Mouse (Mus musculus) testis, adult 2 months (tissue): ENCODE data around the gene Zfp318. TPM values are rescaled to one million over a fixed set of nuclear protein-coding genes. Genes with fewer than 3 reads are reported as not detected.
A peak's percentile ranks its signal among the peaks of the same experiment; 100 is the strongest.

Source experiments
- H3K27ac ChIP-seq: fragments of 200-500 bp; 2 replicates; pipeline ENCODE4 v1.5.1; 2012; ENCODE audit warnings: low read depth, low read length; ENCODE audit not compliant: control insufficient read depth, insufficient read depth
- H3K27me3 ChIP-seq: fragments of 200-500 bp; 2 replicates; pipeline ENCODE4 v1.6.1; 2012; ENCODE audit warnings: mild to moderate bottlenecking, low read length, moderate library complexity; ENCODE audit not compliant: control insufficient read depth, insufficient read depth
- H3K36me3 ChIP-seq: fragments of 200-500 bp; 2 replicates; pipeline ENCODE4 v1.6.1; 2012; ENCODE audit warnings: mild to moderate bottlenecking, low read length; ENCODE audit not compliant: control insufficient read depth, insufficient read depth
- H3K4me1 ChIP-seq: fragments of 200-500 bp; 2 replicates; pipeline ENCODE4 v1.6.1; 2012; ENCODE audit warnings: low read length; ENCODE audit not compliant: control insufficient read depth, insufficient read depth
- H3K4me3 ChIP-seq: fragments of 200-500 bp; 2 replicates; pipeline ENCODE4 v1.5.1; 2012; ENCODE audit warnings: low read depth, mild to moderate bottlenecking, low read length, moderate library complexity, mixed read lengths; ENCODE audit not compliant: control insufficient read depth
- CTCF ChIP-seq: fragments of 200-500 bp; IDR thresholded peaks from 2 replicates; pipeline ENCODE4 v1.5.1; 2012; ENCODE audit warnings: low read depth, mild to moderate bottlenecking, inconsistent platforms, low read length, moderate library complexity; ENCODE audit not compliant: control insufficient read depth, insufficient read depth, insufficient replicate concordance
- POLR2A ChIP-seq: fragments of 200-500 bp; IDR thresholded peaks from 2 replicates; pipeline ENCODE4 v1.6.1; 2012; ENCODE audit warnings: low read depth, mild to moderate bottlenecking, inconsistent platforms, low read length, moderate library complexity; ENCODE audit not compliant: control insufficient read depth
- polyA plus RNA-seq: library from polyadenylated mRNA; depleted of rRNA; stranded (reverse); fragments of >200 nt; gene quantifications from 2 replicates; pipeline ENCODE4 v1.2.3, GENCODE M21; 2012; rRNA removed

Zfp318 gene
- polyA plus RNA-seq, 1 experiment, result 73.7 TPM

DNA sequence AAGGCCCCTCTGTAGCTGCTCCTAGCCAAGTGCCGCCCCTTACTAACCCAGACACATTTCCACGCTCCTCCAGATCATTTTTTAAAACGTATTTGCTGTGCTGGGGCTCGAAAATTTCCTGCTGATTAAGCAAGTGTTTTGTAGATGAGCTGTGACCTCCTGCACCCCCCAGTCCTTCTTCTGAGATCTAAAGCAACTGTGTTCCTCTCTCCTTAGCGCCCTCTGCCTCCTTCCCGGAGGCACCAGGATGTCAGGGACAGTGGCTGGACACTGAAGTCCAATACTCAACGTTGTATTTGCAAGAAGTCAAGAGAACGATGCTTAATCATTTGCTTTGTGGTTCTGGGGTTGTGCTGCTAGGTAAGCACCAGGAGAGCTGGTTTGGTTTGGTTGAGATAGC lies 77.8 kb downstream of the Zfp318 start:
- TF ChIP-seq CTCF (no peak), POLR2A (no peak)
- Histone ChIP-seq H3K27ac (no peak overlapping the region), H3K27me3 (no peaks in the 10 kb centered on the region), H3K4me3 (peak overlapping the region; percentile 60), H3K36me3 (no peaks in the 10 kb centered on the region; the same call in 1 of the 2 replicates), H3K4me1 (peaks cover 22% of the 10 kb centered on the region)

- no peak for TF ChIP-seq POLR2A
- no peak for TF ChIP-seq CTCF
- no peak overlapping the region for H3K27ac ChIP-seq
- peaks cover 20% of the 10 kb centered on the region for H3K4me1 ChIP-seq
- no peaks in the 10 kb centered on the region; the same call in none of the 2 replicates for H3K36me3 ChIP-seq
- H3K4me3 ChIP-seq, result no peak overlapping the region
- no peaks in the 10 kb centered on the region for H3K27me3 ChIP-seq
These were observed 78.7 kb downstream of the Zfp318 start for GRCm38 (mm10) chr17:46462226-46462625.

- Histone ChIP-seq H3K36me3 (no peaks in the 10 kb centered on the region; the same call in none of the 2 replicates), H3K27ac (no peak overlapping the region)
- TF ChIP-seq POLR2A (no peak), CTCF (no peak)
These were observed 84.3 kb downstream of the Zfp318 start for GRCm38 (mm10) chr17:46467830-46468229.

More at GRCm38 (mm10) chr17:46467830-46468229, 84.3 kb downstream of the Zfp318 start:
- no peaks in the 10 kb centered on the region for H3K27me3 ChIP-seq
- no peak overlapping the region for H3K4me3 ChIP-seq
- H3K4me1 ChIP-seq, result no peaks in the 10 kb centered on the region

Other genes starting within 250 kb of the Zfp318 start
- gene Rsph9, start 239.5 kb upstream of the Zfp318 start, polyA plus RNA-seq, result 240 and 252 TPM in 2 replicates
- 23.7 and 24.5 TPM in 2 replicates for gene Mad2l1bp, start 230.2 kb upstream of the Zfp318 start, polyA plus RNA-seq
- gene Gtpbp2, start 222.7 kb upstream of the Zfp318 start, polyA plus RNA-seq, result 149 and 155 TPM in 2 replicates
- 8.1 and 8.7 TPM in 2 replicates for gene Polh, start 181.1 kb upstream of the Zfp318 start, polyA plus RNA-seq
- 25.1 and 26.4 TPM in 2 replicates for gene Xpo5, start 180.9 kb upstream of the Zfp318 start, polyA plus RNA-seq
- gene Polr1c, start 135.7 kb upstream of the Zfp318 start, polyA plus RNA-seq, result 57.5 and 68.8 TPM in 2 replicates
- 67.9 and 75.4 TPM in 2 replicates for gene Yipf3, start 135.7 kb upstream of the Zfp318 start, polyA plus RNA-seq
- 106 and 120 TPM in 2 replicates for gene Lrrc73, start 130.2 kb upstream of the Zfp318 start, polyA plus RNA-seq
- 33.1 and 39.0 TPM in 2 replicates for gene Tjap1, start 100.7 kb upstream of the Zfp318 start, polyA plus RNA-seq
- 0.38 and 0.97 TPM in 2 replicates for gene Dlk2, start 86.3 kb upstream of the Zfp318 start, polyA plus RNA-seq
- gene Abcc10, start 55.4 kb upstream of the Zfp318 start, polyA plus RNA-seq, result 8.8 and 8.9 TPM in 2 replicates
- gene Crip3, start 45.2 kb downstream of the Zfp318 start, polyA plus RNA-seq, result 7.4 and 8.5 TPM in 2 replicates
- gene Slc22a7, start 54.7 kb downstream of the Zfp318 start, polyA plus RNA-seq, result 1.3 and 1.5 TPM in 2 replicates
- 80.7 and 92.4 TPM in 2 replicates for gene Ttbk1, start 103.9 kb downstream of the Zfp318 start, polyA plus RNA-seq
- 8.7 and 9.4 TPM in 2 replicates for gene Dnph1, start 113.0 kb downstream of the Zfp318 start, polyA plus RNA-seq
- 20.5 and 22.4 TPM in 2 replicates for gene Cul9, start 162.7 kb downstream of the Zfp318 start, polyA plus RNA-seq
- gene Srf, start 172.4 kb downstream of the Zfp318 start, polyA plus RNA-seq, result 96.2 and 106 TPM in 2 replicates
- gene Ptk7, start 245.8 kb downstream of the Zfp318 start, polyA plus RNA-seq, result 3.1 and 3.2 TPM in 2 replicates